Mouse (Mus musculus) cerebellum, adult 2 months (tissue): ENCODE measurements around the gene Abca2.

Experiments
- CTCF ChIP-seq: fragments of 200-500 bp; IDR thresholded peaks from 2 replicates; pipeline ENCODE4 v1.5.1; 2011; ENCODE audit warnings: low read depth, mild to moderate bottlenecking, control low read depth, low read length, moderate library complexity, borderline replicate concordance; ENCODE audit not compliant: insufficient read depth
- POLR2A ChIP-seq: fragments of 200-500 bp; IDR thresholded peaks from 2 replicates; pipeline ENCODE4 v1.6.1; 2011; ENCODE audit warnings: low read length, control low read depth, borderline replicate concordance; ENCODE audit not compliant: insufficient read depth

DNA sequence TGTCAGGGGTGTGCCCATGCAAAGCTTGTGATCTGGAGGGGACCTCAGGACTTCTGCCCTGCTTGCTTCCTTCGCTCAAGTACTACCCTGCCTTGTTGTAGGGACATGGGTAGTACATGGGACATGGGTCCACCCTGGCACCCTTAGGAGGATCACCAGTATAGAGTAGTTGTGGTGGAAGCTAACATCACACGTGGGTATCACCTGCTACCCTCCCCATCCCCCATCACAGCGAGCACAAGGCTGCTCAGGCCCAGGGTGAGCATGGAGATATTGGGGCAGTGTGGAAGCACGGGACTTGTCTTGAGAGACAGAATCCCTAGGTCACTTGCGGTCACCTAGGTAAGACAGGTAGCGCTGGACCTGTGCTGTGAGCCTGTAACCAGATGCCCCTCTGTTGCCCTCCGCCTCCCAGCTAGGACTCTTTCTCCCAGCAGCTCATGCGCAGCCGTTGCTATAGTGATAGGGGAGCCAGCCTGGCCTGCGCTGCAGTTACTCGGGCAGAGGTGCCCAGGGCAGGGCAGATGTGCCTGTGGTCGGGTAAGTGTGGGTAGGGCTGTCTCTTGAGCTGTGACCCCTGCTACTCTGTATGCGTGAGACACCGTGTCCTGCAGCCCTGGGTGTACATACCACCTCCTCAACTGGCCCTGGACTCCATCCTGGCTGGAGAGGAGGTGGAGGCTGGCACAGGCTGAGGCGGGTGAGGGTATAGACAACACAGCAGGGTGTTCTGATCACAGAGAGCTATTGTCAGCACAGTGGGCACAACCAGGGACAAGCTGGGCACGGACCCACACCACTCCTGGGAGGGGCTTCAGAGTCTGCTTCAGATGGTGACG, 2.1 kb downstream of the Abca2 start:
- peak; percentile 16; the same call in 1 of the 2 replicates for TF ChIP-seq POLR2A
- TF ChIP-seq CTCF = no peak
